Mouse (Mus musculus) megakaryocyte, embryonic 14.5 days (primary cell): ENCODE measurements around the gene Olfr851.

ENCODE experiments used
- FLI1 ChIP-seq: IDR thresholded peaks from 2 replicates; pipeline ENCODE4 v1.6.1; 2012; ENCODE audit warnings: low read length, inconsistent platforms, mixed read lengths
- GATA1 ChIP-seq: IDR thresholded peaks from 3 replicates; pipeline ENCODE4 v1.6.1; 2012; ENCODE audit warnings: mixed read lengths, low read length, inconsistent platforms, borderline replicate concordance

GRCm38 (mm10) chr9:19478148-19478547 is 14.9 kb upstream of the Olfr851 start, which contains the start of gene Olfr850:
- TF ChIP-seq GATA1 (no peak), FLI1 (no peak)
